Mouse (Mus musculus) 416B (cell line): ENCODE measurements around the gene Rrp36.

Source experiments
- DNase-seq: peaks from one replicate; pipeline ENCODE4 v3.0.0; 2011; ENCODE audit warnings: low read depth

Gene Rrp36

GRCm38 (mm10) chr17:46673850-46674529 lies at the start of gene Rrp36:
Gene Rrp36 (minus strand): TSS chr17:46674352.
- DNase-seq, result peak; percentile 98

DNA sequence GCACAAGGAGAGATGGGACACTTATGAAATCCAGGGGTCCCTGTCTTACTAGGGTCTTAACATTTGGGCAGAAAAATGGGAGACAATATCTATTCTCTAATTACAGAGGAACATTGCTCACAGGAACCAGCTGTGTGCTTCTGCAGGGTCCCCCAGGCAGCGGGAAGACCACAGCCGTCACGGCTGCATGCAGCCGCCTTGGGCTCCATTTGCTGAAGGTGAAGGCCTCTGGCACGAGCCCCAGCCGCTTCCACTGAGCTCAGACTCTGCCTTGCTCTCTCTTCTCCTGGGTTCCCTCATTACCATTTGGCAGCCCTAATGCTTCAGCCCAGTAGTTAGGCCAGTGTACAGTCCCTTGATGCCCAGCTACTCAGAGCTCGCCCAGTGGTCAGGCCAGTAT lies 46.9 kb upstream of the Rrp36 start:
- no peak for DNase-seq

DNA sequence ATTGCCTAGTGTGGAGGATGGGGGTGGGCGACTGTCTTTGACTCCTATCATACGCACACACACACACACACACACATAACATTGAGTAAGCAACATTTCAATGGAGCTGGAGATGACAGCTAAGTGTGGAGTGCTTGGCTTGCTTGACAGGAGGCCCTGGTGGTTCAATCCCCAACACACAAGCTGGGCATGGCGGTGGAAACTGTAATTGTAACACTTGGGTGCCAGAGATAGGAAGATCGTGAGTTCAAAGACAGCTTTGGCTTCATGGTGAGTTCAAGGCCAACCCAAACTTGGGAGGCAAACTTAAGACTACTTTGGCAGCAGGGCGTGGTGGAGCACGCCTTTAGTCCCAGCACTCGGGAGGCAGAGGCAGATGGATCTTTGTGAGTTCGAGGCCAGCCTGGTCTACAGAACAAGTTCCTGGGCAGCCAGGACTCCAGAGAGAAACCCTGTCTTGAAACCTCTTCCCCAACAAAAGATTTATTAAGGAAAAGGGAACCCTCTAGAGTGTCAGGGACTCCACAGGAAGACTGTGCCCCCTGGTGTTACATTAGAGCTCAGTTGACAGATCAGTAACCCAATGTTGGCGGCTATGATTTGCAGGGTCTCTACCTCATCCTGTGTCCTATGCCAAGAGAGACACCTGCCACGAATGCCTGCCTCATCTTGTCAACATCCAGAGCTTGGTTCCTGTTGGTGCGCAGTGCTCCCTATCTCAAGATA lies 40.8 kb upstream of the Rrp36 start:
- no peak for DNase-seq

DNA sequence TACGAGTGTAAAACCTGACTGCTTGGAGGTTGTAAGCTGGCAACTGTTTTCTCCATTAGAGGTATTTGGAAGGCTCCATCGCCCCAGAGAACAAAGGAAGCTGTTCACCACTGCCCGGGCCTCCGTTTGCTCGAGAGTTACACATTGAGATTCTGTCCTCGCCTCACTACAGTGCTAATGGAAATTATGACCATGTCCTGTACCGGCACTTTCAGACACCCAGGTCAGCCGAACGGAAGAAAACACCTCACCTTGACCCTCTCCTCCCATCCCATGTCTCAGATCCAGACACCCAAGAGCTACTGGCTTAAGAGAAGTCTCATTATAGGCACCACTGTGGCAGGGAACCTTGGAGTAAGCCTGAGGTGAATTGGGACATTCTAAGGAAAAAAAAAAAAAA lies 39.7 kb upstream of the Rrp36 start:
- DNase-seq, result no peak

- peak; percentile 53 for DNase-seq
Measured at GRCm38 (mm10) chr17:46712442-46712841, 38.3 kb upstream of the Rrp36 start.

- peak; percentile 60 for DNase-seq
Measured at GRCm38 (mm10) chr17:46711612-46712271, 37.6 kb upstream of the Rrp36 start.

GRCm38 (mm10) chr17:46710959-46711597 lies 36.9 kb upstream of the Rrp36 start, which contains the start of gene Pex6:
Gene Pex6 (plus strand): TSS chr17:46711463.
- peak; percentile 94 for DNase-seq

DNA sequence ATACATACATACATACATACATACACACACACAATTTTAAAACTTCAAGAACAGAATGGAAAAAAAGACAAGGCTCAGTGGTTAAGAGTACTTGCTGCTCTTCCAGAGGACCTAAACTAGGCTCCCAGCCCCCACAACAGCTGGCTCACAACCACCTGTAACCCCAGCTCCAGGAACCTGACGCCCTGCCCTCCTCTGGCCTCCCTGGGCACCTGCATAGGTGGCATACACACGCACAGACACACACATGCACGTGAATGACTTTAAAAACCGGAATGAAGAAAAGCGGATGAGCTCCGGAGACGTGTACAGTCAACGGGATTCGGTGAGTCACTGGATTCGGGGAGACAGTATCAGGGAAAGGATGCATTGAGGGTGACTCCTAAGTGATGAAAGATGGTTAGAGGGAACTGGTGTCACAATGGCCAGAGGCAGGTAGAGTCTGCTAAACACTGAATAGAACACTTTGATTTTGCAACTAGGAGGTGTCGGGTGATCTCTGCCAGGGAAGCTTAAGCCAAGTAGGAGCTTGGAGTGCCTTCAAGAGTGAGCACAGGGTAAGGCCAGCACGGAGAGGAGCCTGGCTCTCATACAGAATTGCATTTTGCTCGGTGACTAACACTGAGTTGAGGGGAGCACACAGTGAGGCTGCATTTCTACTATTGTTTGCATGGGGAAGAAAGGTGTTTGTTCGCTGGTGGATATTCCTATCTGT lies 32.4 kb upstream of the Rrp36 start:
- no peak for DNase-seq

DNA sequence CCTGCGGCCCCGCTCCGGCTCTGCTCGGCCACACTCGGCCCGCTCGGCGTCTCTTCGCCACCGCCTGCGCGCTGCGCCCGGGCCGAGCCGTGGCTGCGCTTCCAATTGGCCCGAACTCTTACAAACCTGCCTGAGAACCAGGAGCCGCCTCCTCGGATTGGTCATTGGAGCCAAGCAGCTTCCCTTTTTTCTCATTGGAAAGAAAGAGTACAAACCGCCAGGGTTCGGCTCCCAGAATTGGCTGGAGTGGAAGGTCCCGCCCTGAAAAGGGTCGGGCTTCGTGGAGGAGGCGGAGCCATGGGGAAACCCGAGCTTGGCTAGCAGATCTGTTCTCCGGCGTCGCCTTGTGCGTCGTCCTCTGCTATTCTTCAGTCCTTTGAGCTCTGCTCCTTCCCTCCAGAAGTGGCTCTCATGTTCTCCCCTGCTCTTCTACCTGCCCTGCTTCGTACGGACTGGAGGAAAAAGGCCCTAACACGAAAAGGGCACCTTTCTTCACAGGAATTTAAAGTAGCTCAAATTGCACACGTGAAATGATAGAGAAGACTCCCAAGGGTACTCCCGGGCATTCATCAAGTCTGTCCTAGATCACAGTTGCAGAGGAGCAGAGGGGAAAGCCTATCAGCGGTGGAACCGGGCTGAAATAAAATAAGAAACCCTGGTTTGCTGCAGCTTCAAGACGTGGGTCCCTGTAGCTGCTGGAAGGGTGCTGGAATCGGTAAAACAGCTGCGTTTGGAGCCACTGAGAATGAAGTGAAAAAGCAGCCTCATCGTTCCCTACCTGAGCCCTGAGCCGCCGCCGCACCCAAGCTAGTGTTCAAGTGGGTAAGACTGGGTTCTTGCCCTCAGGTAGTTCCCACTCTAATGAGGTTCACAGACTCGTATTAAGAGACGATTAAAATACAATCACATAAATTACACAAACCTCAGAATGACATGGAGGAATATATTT lies 31.0 kb upstream of the Rrp36 start, which contains the start of gene Ppp2r5d:
TSS of gene Ppp2r5d (minus strand) at position 225 of the 949 bp plus-strand sequence.
- peak; percentile 98 for DNase-seq

- no peak for DNase-seq
Measured at GRCm38 (mm10) chr17:46703971-46704886, 30.1 kb upstream of the Rrp36 start.

DNA sequence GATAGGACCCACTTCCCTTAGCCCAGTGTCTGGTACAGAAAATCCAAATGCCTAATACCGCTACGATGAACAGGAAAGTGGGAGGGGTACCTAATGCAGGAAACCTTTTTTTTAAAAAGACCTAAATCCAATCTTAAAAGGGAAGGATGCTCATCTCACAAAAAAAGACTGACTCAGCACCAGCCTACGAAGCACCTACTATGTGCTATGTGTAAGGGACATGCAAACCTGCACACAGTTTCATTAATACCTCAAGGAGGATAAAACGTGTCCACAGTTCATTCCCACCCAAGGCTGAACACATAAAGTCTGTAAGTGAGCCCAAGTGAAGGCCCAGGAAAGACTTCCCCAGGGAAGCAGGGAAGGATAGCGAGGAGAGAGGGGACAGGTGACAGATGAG lies 28.4 kb upstream of the Rrp36 start:
- DNase-seq, result no peak

DNA sequence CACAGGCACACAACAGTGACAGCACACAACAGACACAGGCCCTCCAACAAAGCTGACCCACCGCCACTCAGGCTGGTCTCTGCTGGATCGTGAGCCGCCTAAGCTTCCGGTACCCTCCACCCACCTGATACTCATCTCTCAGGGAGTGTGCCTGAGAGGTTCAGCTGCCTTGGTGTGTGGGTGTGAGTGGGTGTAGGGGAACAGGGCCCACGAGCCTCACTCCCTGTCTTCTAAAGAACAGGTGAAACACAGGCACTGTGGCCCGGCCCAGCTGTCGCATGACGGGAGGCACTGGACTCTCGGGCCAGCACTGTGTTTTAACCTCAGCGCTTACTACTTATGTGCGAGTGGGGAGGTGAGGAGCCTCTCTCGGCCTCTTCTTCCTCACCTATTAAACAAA lies 27.9 kb upstream of the Rrp36 start:
- DNase-seq, result no peak

DNA sequence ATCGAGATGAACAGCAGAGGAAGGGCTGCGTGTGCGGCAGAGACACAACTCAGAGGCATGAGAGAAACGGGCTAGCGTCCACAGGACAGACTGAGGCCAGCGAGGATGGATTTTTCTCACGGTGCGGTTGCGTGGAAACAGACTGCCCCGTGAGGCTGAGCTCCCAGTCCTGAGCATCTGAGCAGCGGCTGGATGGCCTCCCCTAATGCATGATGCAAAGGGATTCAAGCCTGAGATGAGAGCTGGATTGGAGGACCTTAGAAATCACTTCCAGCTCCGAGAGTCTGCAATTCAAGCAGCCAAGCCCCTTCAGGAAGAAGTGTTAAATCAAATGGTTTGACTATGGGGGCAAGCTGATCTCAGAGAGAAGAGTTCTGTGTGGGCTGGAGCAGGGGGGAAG lies 27.3 kb upstream of the Rrp36 start:
- no peak for DNase-seq

DNA sequence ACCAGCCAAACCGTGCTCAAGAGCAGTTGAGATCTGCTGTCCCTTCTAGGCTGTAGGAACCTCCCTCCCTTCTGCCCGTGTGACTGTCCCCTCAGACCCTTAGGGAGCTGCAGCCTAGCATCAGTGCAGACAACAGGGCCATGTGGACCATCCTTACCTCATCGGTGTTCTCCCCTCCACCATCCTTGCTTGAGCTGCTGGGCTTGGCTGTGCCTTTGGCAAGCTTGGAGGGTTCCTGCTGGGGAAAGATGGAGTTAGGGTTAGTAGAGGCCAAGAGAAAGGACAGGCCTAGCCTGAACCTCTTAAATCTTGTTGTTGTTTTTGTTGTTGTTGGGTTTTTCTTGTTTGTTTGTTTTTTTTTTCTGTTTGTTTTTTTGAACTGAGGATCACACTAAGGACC lies 25.8 kb upstream of the Rrp36 start:
- no peak for DNase-seq

GRCm38 (mm10) chr17:46699245-46699644 lies 25.1 kb upstream of the Rrp36 start:
- no peak for DNase-seq

GRCm38 (mm10) chr17:46698515-46698914 lies 24.4 kb upstream of the Rrp36 start:
- DNase-seq, result no peak

DNA sequence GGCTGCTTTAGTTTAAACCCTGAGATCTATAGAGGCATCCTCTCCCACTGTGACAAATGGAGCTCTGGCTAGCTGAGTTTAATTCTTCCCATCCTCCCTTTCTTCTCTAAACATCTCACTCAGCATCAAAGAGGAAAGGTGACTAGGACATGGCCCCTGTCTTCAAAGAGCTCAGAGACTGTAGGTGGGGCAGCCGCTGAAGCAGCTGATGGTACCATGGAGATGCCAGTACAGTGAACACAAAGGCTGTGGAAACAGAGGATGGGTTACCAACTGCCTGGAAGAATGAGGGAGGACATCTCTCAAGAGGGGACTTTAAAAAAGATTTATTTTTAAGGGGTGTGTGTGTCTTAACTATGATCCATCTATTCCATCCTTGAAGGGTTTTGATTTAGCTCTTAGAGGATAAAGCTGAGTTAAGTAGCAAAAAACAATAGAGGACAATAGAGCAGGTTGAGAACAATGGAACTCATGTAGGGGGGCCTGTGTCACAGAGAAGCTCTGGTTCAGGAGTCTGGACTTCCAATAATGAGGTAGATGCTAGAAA lies 20.4 kb upstream of the Rrp36 start:
- no peak for DNase-seq

- DNase-seq, result peak; percentile 83
Measured at GRCm38 (mm10) chr17:46691390-46691789, 17.2 kb upstream of the Rrp36 start.

DNA sequence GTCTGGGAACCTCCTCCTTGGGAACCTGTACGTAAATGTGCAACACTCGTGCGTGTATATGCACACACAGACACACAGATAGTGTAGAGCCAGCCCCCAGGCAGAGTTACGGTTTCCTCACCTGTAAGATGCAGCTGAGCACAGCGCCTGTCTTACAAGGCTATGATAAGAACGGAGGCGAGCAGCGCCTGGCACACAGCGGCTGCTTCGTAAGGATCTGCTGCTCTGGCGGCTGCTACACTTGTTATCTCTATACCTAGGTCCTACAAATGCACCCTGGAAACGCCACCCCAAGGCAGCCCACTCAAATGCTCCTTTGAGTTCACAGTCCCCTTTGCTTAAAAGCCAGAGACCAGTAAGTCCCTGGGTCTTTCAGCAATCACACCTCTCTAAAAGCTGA lies 16.5 kb upstream of the Rrp36 start:
- no peak for DNase-seq
